Mouse (Mus musculus): Measurements from ENCODE around the gene Cnr1. TPM values are rescaled to one million over a fixed set of nuclear protein-coding genes. Genes with fewer than 3 reads are reported as not detected.
A peak's percentile ranks its signal among the peaks of the same experiment; 100 is the strongest.

Cnr1 gene
- not detected in 2 replicates for polyA plus RNA-seq (2012)

- no peaks in the 10 kb centered on the region for H3K4me1 ChIP-seq (ENCODE audit: control insufficient read depth)
- H3K36me3 ChIP-seq (ENCODE audit: control insufficient read depth): no peaks in the 10 kb centered on the region
- no peaks in the 10 kb centered on the region for H3K9me3 ChIP-seq (ENCODE audit: control insufficient read depth, low read length)
- TF ChIP-seq TAL1 (IDR thresholded peaks at IDR 0.05; ENCODE audit: low read length) (no peak), GATA1 (IDR thresholded peaks at IDR 0.05; ENCODE audit: low read length) (no peak)
- H3K4me3 ChIP-seq (replicated peaks): peak within 1 kb of the TSS; percentile 27
- peaks cover 50% of the 10 kb centered on the region for H3K27me3 ChIP-seq (ENCODE audit: control insufficient read depth)
Measured at GRCm38 (mm10) chr4:33924234-33924888, at the start of gene Cnr1. Gene Cnr1 (plus strand): TSS chr4:33924593.

- H3K9me3 ChIP-seq (ENCODE audit: control insufficient read depth, low read length): no peaks in the 10 kb centered on the region
- no peaks in the 10 kb centered on the region for H3K36me3 ChIP-seq (ENCODE audit: control insufficient read depth)
- no peaks in the 10 kb centered on the region for H3K4me1 ChIP-seq (ENCODE audit: control insufficient read depth)
- H3K27me3 ChIP-seq (ENCODE audit: control insufficient read depth): no peaks in the 10 kb centered on the region
- H3K4me3 ChIP-seq (replicated peaks): no peak overlapping the region
- TF ChIP-seq TAL1 (IDR thresholded peaks at IDR 0.05; ENCODE audit: low read length): no peak
- no peak for TF ChIP-seq GATA1 (IDR thresholded peaks at IDR 0.05; ENCODE audit: low read length)
Measured at GRCm38 (mm10) chr4:33879944-33880343, 44.4 kb upstream of the Cnr1 start.

GRCm38 (mm10) chr4:33886026-33886425, 38.4 kb upstream of the Cnr1 start:
- H3K4me1 ChIP-seq (ENCODE audit: control insufficient read depth): no peaks in the 10 kb centered on the region
- H3K9me3 ChIP-seq (ENCODE audit: control insufficient read depth, low read length): no peaks in the 10 kb centered on the region
- no peaks in the 10 kb centered on the region for H3K36me3 ChIP-seq (ENCODE audit: control insufficient read depth)
- no peak overlapping the region for H3K4me3 ChIP-seq (replicated peaks)
- H3K27me3 ChIP-seq (ENCODE audit: control insufficient read depth): no peaks in the 10 kb centered on the region
- TF ChIP-seq GATA1 (IDR thresholded peaks at IDR 0.05; ENCODE audit: low read length): no peak
- no peak for TF ChIP-seq TAL1 (IDR thresholded peaks at IDR 0.05; ENCODE audit: low read length)

- Histone ChIP-seq H3K4me3 (replicated peaks) (no peak overlapping the region), H3K36me3 (ENCODE audit: control insufficient read depth) (no peaks in the 10 kb centered on the region), H3K9me3 (ENCODE audit: control insufficient read depth, low read length) (no peaks in the 10 kb centered on the region), H3K4me1 (ENCODE audit: control insufficient read depth) (no peaks in the 10 kb centered on the region), H3K27me3 (ENCODE audit: control insufficient read depth) (no peaks in the 10 kb centered on the region)
- TF ChIP-seq GATA1 (IDR thresholded peaks at IDR 0.05; ENCODE audit: low read length): no peak
- no peak for TF ChIP-seq TAL1 (IDR thresholded peaks at IDR 0.05; ENCODE audit: low read length)
Measured at GRCm38 (mm10) chr4:33889976-33890375, 34.4 kb upstream of the Cnr1 start.

- Histone ChIP-seq H3K36me3 (ENCODE audit: control insufficient read depth) (no peaks in the 10 kb centered on the region), H3K27me3 (ENCODE audit: control insufficient read depth) (no peaks in the 10 kb centered on the region), H3K4me1 (ENCODE audit: control insufficient read depth) (no peaks in the 10 kb centered on the region), H3K4me3 (replicated peaks) (no peak overlapping the region), H3K9me3 (ENCODE audit: control insufficient read depth, low read length) (no peaks in the 10 kb centered on the region)
- no peak for TF ChIP-seq TAL1 (IDR thresholded peaks at IDR 0.05; ENCODE audit: low read length)
- TF ChIP-seq GATA1 (IDR thresholded peaks at IDR 0.05; ENCODE audit: low read length): no peak
Measured at GRCm38 (mm10) chr4:33892178-33892869, 32.1 kb upstream of the Cnr1 start.

GRCm38 (mm10) chr4:33893841-33894240, 30.6 kb upstream of the Cnr1 start:
- H3K4me3 ChIP-seq (replicated peaks): no peak overlapping the region
- H3K4me1 ChIP-seq (ENCODE audit: control insufficient read depth): no peaks in the 10 kb centered on the region
- H3K27me3 ChIP-seq (ENCODE audit: control insufficient read depth): no peaks in the 10 kb centered on the region
- no peaks in the 10 kb centered on the region for H3K36me3 ChIP-seq (ENCODE audit: control insufficient read depth)
- TF ChIP-seq TAL1 (IDR thresholded peaks at IDR 0.05; ENCODE audit: low read length) (no peak), GATA1 (IDR thresholded peaks at IDR 0.05; ENCODE audit: low read length) (no peak)
- no peaks in the 10 kb centered on the region for H3K9me3 ChIP-seq (ENCODE audit: control insufficient read depth, low read length)

GRCm38 (mm10) chr4:33895046-33895445, 29.3 kb upstream of the Cnr1 start:
- H3K9me3 ChIP-seq (ENCODE audit: control insufficient read depth, low read length): no peaks in the 10 kb centered on the region
- no peaks in the 10 kb centered on the region for H3K4me1 ChIP-seq (ENCODE audit: control insufficient read depth)
- H3K36me3 ChIP-seq (ENCODE audit: control insufficient read depth): no peaks in the 10 kb centered on the region
- TF ChIP-seq GATA1 (IDR thresholded peaks at IDR 0.05; ENCODE audit: low read length) (no peak), TAL1 (IDR thresholded peaks at IDR 0.05; ENCODE audit: low read length) (no peak)
- H3K4me3 ChIP-seq (replicated peaks): no peak overlapping the region
- no peaks in the 10 kb centered on the region for H3K27me3 ChIP-seq (ENCODE audit: control insufficient read depth)

- Histone ChIP-seq H3K4me3 (replicated peaks) (no peak overlapping the region), H3K36me3 (ENCODE audit: control insufficient read depth) (no peaks in the 10 kb centered on the region), H3K9me3 (ENCODE audit: control insufficient read depth, low read length) (no peaks in the 10 kb centered on the region), H3K27me3 (ENCODE audit: control insufficient read depth) (no peaks in the 10 kb centered on the region), H3K4me1 (ENCODE audit: control insufficient read depth) (no peaks in the 10 kb centered on the region)
- no peak for TF ChIP-seq TAL1 (IDR thresholded peaks at IDR 0.05; ENCODE audit: low read length)
- TF ChIP-seq GATA1 (IDR thresholded peaks at IDR 0.05; ENCODE audit: low read length): no peak
Measured at GRCm38 (mm10) chr4:33895491-33895890, 28.9 kb upstream of the Cnr1 start.

GRCm38 (mm10) chr4:33901659-33902058, 22.7 kb upstream of the Cnr1 start:
- no peaks in the 10 kb centered on the region for H3K9me3 ChIP-seq (ENCODE audit: control insufficient read depth, low read length)
- H3K36me3 ChIP-seq (ENCODE audit: control insufficient read depth): no peaks in the 10 kb centered on the region
- no peak overlapping the region for H3K4me3 ChIP-seq (replicated peaks)
- no peaks in the 10 kb centered on the region for H3K27me3 ChIP-seq (ENCODE audit: control insufficient read depth)
- no peak for TF ChIP-seq GATA1 (IDR thresholded peaks at IDR 0.05; ENCODE audit: low read length)
- no peak for TF ChIP-seq TAL1 (IDR thresholded peaks at IDR 0.05; ENCODE audit: low read length)
- H3K4me1 ChIP-seq (ENCODE audit: control insufficient read depth): no peaks in the 10 kb centered on the region

Measured in erythroblast, embryonic 14.5 days (primary cell).